ENCODE assay signal across 7 mouse cellular contexts in the genomic region with DNA sequence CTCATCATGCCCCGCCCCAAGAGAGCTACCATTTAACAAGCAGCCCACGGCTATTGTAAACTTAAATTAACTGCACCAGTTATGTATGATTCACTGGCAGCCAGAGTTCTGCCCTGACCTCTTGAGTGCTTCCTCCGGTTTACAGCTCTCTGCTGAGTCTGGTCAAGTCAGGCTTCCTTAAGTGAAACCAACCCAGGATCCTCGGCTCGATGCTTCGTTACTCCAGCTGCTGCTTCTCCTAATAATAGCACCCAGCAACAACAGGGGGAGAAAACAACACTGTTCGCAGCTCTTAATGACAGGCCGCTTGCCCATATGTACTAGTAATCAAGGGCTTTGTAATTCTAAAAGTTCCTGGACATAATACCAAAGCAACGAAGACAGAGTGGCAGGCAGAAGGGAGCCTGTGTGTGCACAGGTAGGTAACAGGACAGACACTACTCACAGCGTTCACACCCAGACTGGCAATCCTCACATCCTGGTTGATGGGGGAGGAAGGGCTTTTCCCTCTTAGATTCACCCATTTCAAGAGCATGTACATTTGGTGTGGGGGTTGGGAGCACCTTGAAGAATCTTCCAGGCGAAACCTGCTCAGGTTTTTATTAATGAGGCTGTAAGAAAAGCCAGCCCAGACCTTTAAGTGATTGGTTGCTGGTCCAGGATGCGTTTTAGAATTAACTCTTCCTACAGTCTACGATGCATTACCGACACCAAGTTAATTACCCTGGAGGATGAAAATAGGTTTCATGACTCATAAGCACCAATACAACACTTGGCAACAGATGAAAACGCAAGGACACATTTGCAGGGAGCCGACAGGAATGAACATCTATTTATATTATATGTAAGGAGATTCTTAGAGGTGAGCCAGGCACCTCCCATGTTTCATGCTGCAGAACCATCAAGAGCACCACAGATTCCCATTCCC. TPM values are rescaled to one million over a fixed set of nuclear protein-coding genes. Genes with fewer than 3 reads are reported as not detected.
A peak's percentile ranks its signal among the peaks of the same experiment; 100 is the strongest.
DNase-seq lines count a peak whose midpoint lies in the region; ATAC-seq and TF ChIP-seq lines count a peak whose summit lies in the region.

No protein-coding gene starts in this region.

- peak overlapping the region; percentile 48; the same call in 1 of the 2 replicates for H3K27ac ChIP-seq in liver, postnatal 0 days (ENCODE audit: low read depth)
- no peak overlapping the region for H3K27ac ChIP-seq in liver, embryonic 11.5 days (ENCODE audit: low read depth, low read length)
- peak overlapping the region; percentile 42; the same call in 1 of the 2 replicates for H3K27ac ChIP-seq in cortical plate, adult 2 months (ENCODE audit: insufficient read depth, low read length)
- H3K27ac ChIP-seq in intestine, postnatal 0 days (ENCODE audit: low read depth, low read length), result no peak overlapping the region
- peak overlapping the region; percentile 69 for H3K27ac ChIP-seq in small intestine, adult 2 months (ENCODE audit: insufficient read depth, low read depth, low read length)

- no peak for TF ChIP-seq CTCF in liver, postnatal 0 days (IDR thresholded peaks at IDR 0.05; ENCODE audit: low read depth)
- no peak for TF ChIP-seq CTCF in cortical plate, adult 2 months (IDR thresholded peaks at IDR 0.05; ENCODE audit: extremely low read depth, insufficient read depth, low read length)
- TF ChIP-seq CTCF in intestine, postnatal 0 days (IDR thresholded peaks at IDR 0.05; ENCODE audit: low read depth), result no peak
- TF ChIP-seq CTCF in small intestine, adult 2 months (IDR thresholded peaks at IDR 0.05; ENCODE audit: extremely low read depth, insufficient read length, insufficient replicate concordance, low read depth, low read length), result no peak

- no peak for ATAC-seq in liver, postnatal 0 days
- ATAC-seq in liver, embryonic 11.5 days (replicated peaks; ENCODE audit: low FRiP score), result no peak
- ATAC-seq in intestine, postnatal 0 days, result no peak

- H3K9me3 ChIP-seq in liver, postnatal 0 days (ENCODE audit: low read length), result no peaks in the 10 kb centered on the region
- H3K9me3 ChIP-seq in liver, embryonic 11.5 days (ENCODE audit: control insufficient read depth, low read length), result no peaks in the 10 kb centered on the region
- H3K9me3 ChIP-seq in intestine, postnatal 0 days (ENCODE audit: control insufficient read depth), result no peaks in the 10 kb centered on the region

- H3K9ac ChIP-seq in liver, postnatal 0 days (replicated peaks), result no peak overlapping the region
- H3K9ac ChIP-seq in liver, embryonic 11.5 days (ENCODE audit: low read depth, low read length), result no peak overlapping the region
- no peak overlapping the region for H3K9ac ChIP-seq in intestine, postnatal 0 days (ENCODE audit: low read depth, low read length)

- peaks cover 11% of the 10 kb centered on the region; the same call in 1 of the 2 replicates for H3K4me1 ChIP-seq in liver, postnatal 0 days (ENCODE audit: insufficient read depth)
- H3K4me1 ChIP-seq in liver, embryonic 11.5 days (replicated peaks; ENCODE audit: control insufficient read depth, insufficient read depth, low read length), result peaks cover 8% of the 10 kb centered on the region
- H3K4me1 ChIP-seq in cortical plate, adult 2 months (ENCODE audit: control insufficient read depth, insufficient read depth, low read length), result peaks cover 8% of the 10 kb centered on the region; the same call in 1 of the 2 replicates
- peaks cover 3% of the 10 kb centered on the region; the same call in 1 of the 2 replicates for H3K4me1 ChIP-seq in intestine, postnatal 0 days (replicated peaks; ENCODE audit: control insufficient read depth, insufficient read depth, low read length)
- peaks cover 22% of the 10 kb centered on the region for H3K4me1 ChIP-seq in small intestine, adult 2 months (ENCODE audit: control insufficient read depth, insufficient read depth, insufficient read length, low read length)

- peaks cover 22% of the 10 kb centered on the region for H3K27me3 ChIP-seq in liver, postnatal 0 days (ENCODE audit: insufficient read depth, low read length)
- H3K27me3 ChIP-seq in liver, embryonic 11.5 days (replicated peaks; ENCODE audit: control insufficient read depth, insufficient read depth, low read length), result peaks cover 33% of the 10 kb centered on the region
- peaks cover 11% of the 10 kb centered on the region for H3K27me3 ChIP-seq in intestine, postnatal 0 days (replicated peaks; ENCODE audit: control insufficient read depth, insufficient read depth, low read length)
- no peaks in the 10 kb centered on the region for H3K27me3 ChIP-seq in small intestine, adult 2 months (ENCODE audit: control insufficient read depth, insufficient read depth, low read length)

- DNase-seq in liver, postnatal 0 days, result no peak
- DNase-seq in liver, embryonic 11.5 days (ENCODE audit: low spot score), result no peak
- DNase-seq in testis, postnatal 14 days (ENCODE audit: low spot score), result no peak
- DNase-seq in gastrocnemius, adult 18-20 months (ENCODE audit: low spot score), result no peak

- 60% methylated on average over 16 of the region's 16 CpGs for WGBS in liver, postnatal 0 days (ENCODE audit: insufficient replicate concordance)
- 69% methylated on average over 16 of the region's 16 CpGs for WGBS in liver, embryonic 11.5 days
- 47% methylated on average over 16 of the region's 16 CpGs for WGBS in intestine, postnatal 0 days
- 32% methylated on average over 16 of the region's 16 CpGs for WGBS in small intestine, adult 2 months

- TF ChIP-seq EP300 in liver, postnatal 0 days (IDR thresholded peaks at IDR 0.05; ENCODE audit: low read depth), result no peak

- no peak overlapping the region for H3K4me3 ChIP-seq in liver, postnatal 0 days (ENCODE audit: low read depth, low read length)
- H3K4me3 ChIP-seq in liver, embryonic 11.5 days (ENCODE audit: low read depth, low read length), result no peak overlapping the region
- H3K4me3 ChIP-seq in cortical plate, adult 2 months (ENCODE audit: insufficient read depth, low read length), result no peak overlapping the region
- H3K4me3 ChIP-seq in intestine, postnatal 0 days (ENCODE audit: low read depth, low read length), result no peak overlapping the region
- peak overlapping the region; percentile 4; the same call in 1 of the 2 replicates for H3K4me3 ChIP-seq in small intestine, adult 2 months (ENCODE audit: low read depth, low read length)

- peak overlapping the region; percentile 45 for H3K4me2 ChIP-seq in liver, postnatal 0 days (ENCODE audit: low read depth, low read length)
- H3K4me2 ChIP-seq in liver, embryonic 11.5 days, result no peak overlapping the region
- H3K4me2 ChIP-seq in intestine, postnatal 0 days (replicated peaks; ENCODE audit: low read depth), result peak overlapping the region; percentile 40

- TF ChIP-seq POLR2A in cortical plate, adult 2 months (IDR thresholded peaks at IDR 0.05; ENCODE audit: extremely low read depth, insufficient read depth, low read length), result no peak
- no peak for TF ChIP-seq POLR2A in small intestine, adult 2 months (IDR thresholded peaks at IDR 0.05; ENCODE audit: low read depth, low read length)

- no peaks in the 10 kb centered on the region for H3K36me3 ChIP-seq in liver, postnatal 0 days (replicated peaks; ENCODE audit: insufficient read depth, low read length)
- H3K36me3 ChIP-seq in liver, embryonic 11.5 days (ENCODE audit: control insufficient read depth, insufficient read depth, low read length), result no peaks in the 10 kb centered on the region
- H3K36me3 ChIP-seq in intestine, postnatal 0 days (ENCODE audit: control insufficient read depth, insufficient read depth), result no peaks in the 10 kb centered on the region
- H3K36me3 ChIP-seq in small intestine, adult 2 months (ENCODE audit: control insufficient read depth, insufficient read depth, low read length), result peaks cover 5% of the 10 kb centered on the region; the same call in 1 of the 2 replicates

RNA-seq across cellular contexts. Expression of gene Irf2bpl, which starts 5.9 kb away (rescaled TPM):
- polyA plus RNA-seq in liver, postnatal 0 days (2015; fragmentation: Nextera tagmentation; extraction: Ambion mirVana), result 5.0 and 5.3 TPM in 2 replicates
- 9.7 and 9.8 TPM in 2 replicates for polyA plus RNA-seq in liver, embryonic 11.5 days (2014; fragmentation: Nextera tagmentation; extraction: Ambion mirVana)
- polyA plus RNA-seq in cortical plate, adult 2 months (2012; rRNA removed), result 35.7 and 37.1 TPM in 2 replicates
- polyA plus RNA-seq in intestine, postnatal 0 days (2015; fragmentation: Nextera tagmentation; extraction: Ambion mirVana), result 10.0 and 10.7 TPM in 2 replicates
- 17.5 and 30.5 TPM in 2 replicates for polyA plus RNA-seq in small intestine, adult 2 months (2012; rRNA removed)
- total RNA-seq in gastrocnemius, adult 18-20 months (2021), result 10 to 100 TPM; 20.3 to 24.8 TPM

Comparison
In these comparisons a context has a peak if more than half of its experiments do, and no peak if none do; other contexts are left out.
1. H3K27ac ChIP-seq: peak in liver, postnatal 0 days (single experiment), cortical plate, adult 2 months (single experiment) and small intestine, adult 2 months (single experiment); none in liver, embryonic 11.5 days (single experiment) and intestine, postnatal 0 days (single experiment).